Mouse (Mus musculus) lung, postnatal 0 days (tissue): ENCODE measurements around the gene Rad51b. TPM values are rescaled to one million over a fixed set of nuclear protein-coding genes. Genes with fewer than 3 reads are reported as not detected.

ENCODE experiments used
- ATAC-seq: fragments of 200-750 bp; cut with Nextera tagmentation; 2 replicates; pipeline ENCODE4 v1.8.0; 2017; ENCODE audit warnings: moderate library complexity
- DNase-seq: peaks from one replicate; pipeline ENCODE4 v3.0.0-alpha.2; 2016; ENCODE audit warnings: low spot score
- H3K27ac ChIP-seq: fragments of 300-500 bp; sonication (generic); 2 replicates; pipeline ENCODE4 v1.5.1; 2014; ENCODE audit warnings: antibody characterized with exemption, mild to moderate bottlenecking, low read length, mixed read lengths
- H3K27me3 ChIP-seq: fragments of 300-500 bp; sonication (generic); replicated peaks from 2 replicates; pipeline ENCODE4 v1.6.1; 2014; ENCODE audit warnings: low read length, mixed read lengths; ENCODE audit not compliant: insufficient read depth
- H3K36me3 ChIP-seq: fragments of 300-500 bp; sonication (generic); 2 replicates; pipeline ENCODE4 v1.6.1; 2014; ENCODE audit warnings: low read length, mixed read lengths; ENCODE audit not compliant: insufficient read depth
- H3K4me1 ChIP-seq: fragments of 300-500 bp; sonication (generic); 2 replicates; pipeline ENCODE4 v1.6.1; 2014; ENCODE audit warnings: antibody characterized with exemption, low read depth, low read length, mixed read lengths; ENCODE audit not compliant: insufficient read depth
- H3K4me2 ChIP-seq: fragments of 300-500 bp; sonication (generic); replicated peaks from 2 replicates; pipeline ENCODE4 v1.6.1; 2014; ENCODE audit warnings: low read depth, mild to moderate bottlenecking, low read length, moderate library complexity, mixed read lengths
- H3K4me3 ChIP-seq: fragments of 300-500 bp; sonication (generic); 2 replicates; pipeline ENCODE4 v1.5.1; 2014; ENCODE audit warnings: low read depth, low read length
- H3K9ac ChIP-seq: fragments of 300-500 bp; sonication (generic); replicated peaks from 2 replicates; pipeline ENCODE4 v1.6.1; 2014; ENCODE audit warnings: low read depth, mild to moderate bottlenecking
- H3K9me3 ChIP-seq: fragments of 300-500 bp; sonication (generic); 2 replicates; pipeline ENCODE4 v1.6.1; 2016; ENCODE audit warnings: low read length, mixed read lengths
- CTCF ChIP-seq: IDR thresholded peaks from 2 replicates; pipeline ENCODE4 v1.5.1; 2016; ENCODE audit warnings: antibody characterized with exemption, mild to moderate bottlenecking
- EP300 ChIP-seq: IDR thresholded peaks from 2 replicates; pipeline ENCODE4 v1.6.1; 2016; ENCODE audit warnings: antibody characterized with exemption, mild to moderate bottlenecking, control low read depth
- WGBS: fragments of 180-500 bp; shearing (Covaris S2); extraction: QIAGEN DNeasy Blood & Tissue Kit; methylation state at CpG from one replicate; pipeline ENCODE4 v1.1.7; 2014; 5-methylcytosine and 5-hydroxymethylcytosine counted together
- polyA plus RNA-seq: library from polyadenylated mRNA; unstranded; fragments of >200 nt; fragmentation: Nextera tagmentation; extraction: Ambion mirVana; gene quantifications from 2 replicates; pipeline ENCODE4 v1.2.1, GENCODE M21; 2015

Gene Rad51b
- polyA plus RNA-seq, 1 experiment from 2014 or later, result 1.3 TPM

GRCm38 (mm10) chr12:79389251-79389650, 92.2 kb downstream of the Rad51b start:
- no peak overlapping the region for H3K9ac ChIP-seq
- WGBS, result 68% methylated on average over 3 of the region's 3 CpGs
- H3K4me3 ChIP-seq, result no peak overlapping the region
- no peak overlapping the region for H3K4me2 ChIP-seq
- no peak for TF ChIP-seq CTCF
- no peaks in the 10 kb centered on the region for H3K36me3 ChIP-seq
- H3K27me3 ChIP-seq, result no peaks in the 10 kb centered on the region
- no peaks in the 10 kb centered on the region for H3K9me3 ChIP-seq
- ATAC-seq (no peak), DNase-seq (peak; percentile 13)
- H3K27ac ChIP-seq, result no peak overlapping the region
- H3K4me1 ChIP-seq, result peaks cover 10% of the 10 kb centered on the region; the same call in 1 of the 2 replicates

GRCm38 (mm10) chr12:79389971-79390370, 92.9 kb downstream of the Rad51b start:
- no peak for TF ChIP-seq CTCF
- peak; percentile 22; the same call in 1 of the 2 replicates for TF ChIP-seq EP300
- no peak overlapping the region for H3K27ac ChIP-seq
- H3K4me2 ChIP-seq, result no peak overlapping the region
- H3K9me3 ChIP-seq, result no peaks in the 10 kb centered on the region
- no peaks in the 10 kb centered on the region for H3K36me3 ChIP-seq
- no peak overlapping the region for H3K9ac ChIP-seq
- H3K4me1 ChIP-seq, result peaks cover 4% of the 10 kb centered on the region; the same call in 1 of the 2 replicates
- peak; percentile 26 for DNase-seq
- no peaks in the 10 kb centered on the region for H3K27me3 ChIP-seq
- ATAC-seq, result peak; percentile 32; the same call in 1 of the 2 replicates
- H3K4me3 ChIP-seq, result no peak overlapping the region

GRCm38 (mm10) chr12:79393636-79394035, 96.6 kb downstream of the Rad51b start:
- 0 out of 2 replicates have a peak, but pooled peaks cover 4% of the 10 kb centered on the region for H3K4me1 ChIP-seq
- WGBS, result 45% methylated on average over 2 of the region's 2 CpGs
- no peak overlapping the region for H3K4me3 ChIP-seq
- no peak overlapping the region for H3K4me2 ChIP-seq
- no peak overlapping the region for H3K9ac ChIP-seq
- no peaks in the 10 kb centered on the region for H3K36me3 ChIP-seq
- DNase-seq, result peak; percentile 93
- 0 out of 2 replicates have a peak overlapping the region, but pooled peaks have one; percentile 20 for H3K27ac ChIP-seq
- no peak for TF ChIP-seq CTCF
- TF ChIP-seq EP300, result peak; percentile 96
- no peaks in the 10 kb centered on the region for H3K27me3 ChIP-seq
- peak; percentile 46 for ATAC-seq
- H3K9me3 ChIP-seq, result no peaks in the 10 kb centered on the region

GRCm38 (mm10) chr12:79403992-79404391, 106.9 kb downstream of the Rad51b start:
- Histone ChIP-seq H3K4me3 (no peak overlapping the region), H3K4me1 (no peaks in the 10 kb centered on the region), H3K27me3 (no peaks in the 10 kb centered on the region), H3K27ac (no peak overlapping the region), H3K9ac (no peak overlapping the region), H3K36me3 (no peaks in the 10 kb centered on the region), H3K4me2 (no peak overlapping the region), H3K9me3 (no peaks in the 10 kb centered on the region)
- WGBS, result 65% methylated on average over 3 of the region's 3 CpGs
- DNase-seq (no peak), ATAC-seq (no peak)
- TF ChIP-seq CTCF (no peak), EP300 (no peak)

GRCm38 (mm10) chr12:79404494-79404893, 107.4 kb downstream of the Rad51b start:
- Histone ChIP-seq H3K4me3 (no peak overlapping the region), H3K9ac (no peak overlapping the region), H3K27me3 (no peaks in the 10 kb centered on the region), H3K27ac (no peak overlapping the region), H3K4me1 (no peaks in the 10 kb centered on the region), H3K36me3 (no peaks in the 10 kb centered on the region), H3K9me3 (no peaks in the 10 kb centered on the region), H3K4me2 (no peak overlapping the region)
- DNase-seq (no peak), ATAC-seq (no peak)
- no peak for TF ChIP-seq CTCF
- TF ChIP-seq EP300, result no peak
- WGBS, result 14% methylated on average over 1 of the region's 1 CpGs

GRCm38 (mm10) chr12:79408677-79409076, 111.6 kb downstream of the Rad51b start:
- Histone ChIP-seq H3K27me3 (no peaks in the 10 kb centered on the region), H3K27ac (peak overlapping the region; percentile 12; the same call in 1 of the 2 replicates), H3K9ac (no peak overlapping the region), H3K4me1 (no peaks in the 10 kb centered on the region), H3K4me2 (no peak overlapping the region), H3K36me3 (no peaks in the 10 kb centered on the region), H3K9me3 (no peaks in the 10 kb centered on the region), H3K4me3 (no peak overlapping the region)
- 49% methylated on average over 2 of the region's 2 CpGs for WGBS
- no peak for DNase-seq
- ATAC-seq, result no peak
- TF ChIP-seq EP300 (no peak), CTCF (no peak)
